Mouse (Mus musculus): Measurements from ENCODE around the gene Efcab11.
"Not testable (repeated sequence)": the region's sequence is repeated elsewhere in the genome, so short reads cannot be mapped to it uniquely, and the experiment has no call there.

Efcab11 gene

GRCm38 (mm10) chr12:99873443-99873842, 10.8 kb downstream of the Efcab11 start:
- DNase-seq: no peak

- DNase-seq: no peak
These were observed 15.4 kb downstream of the Efcab11 start for GRCm38 (mm10) chr12:99868821-99869220.

- DNase-seq: no peak
These were observed 19.6 kb downstream of the Efcab11 start for GRCm38 (mm10) chr12:99864613-99865012.

GRCm38 (mm10) chr12:99860981-99861380, 23.3 kb downstream of the Efcab11 start:
- no peak for DNase-seq

GRCm38 (mm10) chr12:99859391-99860100, 24.7 kb downstream of the Efcab11 start:
- DNase-seq: no peak

- DNase-seq: no peak
These were observed 25.6 kb downstream of the Efcab11 start for GRCm38 (mm10) chr12:99858664-99859063.

- DNase-seq: no peak
These were observed 28.2 kb downstream of the Efcab11 start for GRCm38 (mm10) chr12:99856011-99856410.

- no peak for DNase-seq
These were observed 30.6 kb downstream of the Efcab11 start for GRCm38 (mm10) chr12:99853323-99854258.

GRCm38 (mm10) chr12:99849996-99850395, 34.2 kb downstream of the Efcab11 start:
- no peak for DNase-seq

GRCm38 (mm10) chr12:99844951-99845350, 39.3 kb downstream of the Efcab11 start:
- DNase-seq: no peak

- DNase-seq: peak; percentile 19
These were observed 45.5 kb downstream of the Efcab11 start for GRCm38 (mm10) chr12:99838703-99839102.

GRCm38 (mm10) chr12:99838109-99838508, 46.1 kb downstream of the Efcab11 start:
- DNase-seq: no peak

GRCm38 (mm10) chr12:99837528-99837927, 46.7 kb downstream of the Efcab11 start:
- DNase-seq: no peak

- DNase-seq: peak; percentile 14
These were observed 47.7 kb downstream of the Efcab11 start for GRCm38 (mm10) chr12:99836404-99837131.

- DNase-seq: no peak
These were observed 50.8 kb downstream of the Efcab11 start for GRCm38 (mm10) chr12:99833476-99833875.

- DNase-seq: no peak
These were observed 61.6 kb downstream of the Efcab11 start for GRCm38 (mm10) chr12:99822591-99822990.

- DNase-seq: no peak
These were observed 62.8 kb downstream of the Efcab11 start for GRCm38 (mm10) chr12:99821309-99821934.

GRCm38 (mm10) chr12:99819186-99819974, 64.9 kb downstream of the Efcab11 start:
- DNase-seq: no peak

- not testable (repeated sequence) for DNase-seq
These were observed 66.2 kb downstream of the Efcab11 start for GRCm38 (mm10) chr12:99818006-99818405.

- no peak for DNase-seq
These were observed 69.0 kb downstream of the Efcab11 start for GRCm38 (mm10) chr12:99815244-99815643.

GRCm38 (mm10) chr12:99807891-99808290, 76.3 kb downstream of the Efcab11 start:
- DNase-seq: no peak

GRCm38 (mm10) chr12:99806741-99807140, 77.5 kb downstream of the Efcab11 start:
- DNase-seq: not testable (repeated sequence)

All from kidney, adult 9 months (tissue).